Mouse (Mus musculus) E14TG2a.4 (cell line): ENCODE data around the gene Npc2.

Experiments used
- H3K27me3 ChIP-seq: 2 replicates; pipeline ENCODE4 v1.6.1; 2014; ENCODE audit warnings: low read length, control low read depth; ENCODE audit not compliant: insufficient read depth
- H3K36me3 ChIP-seq: 2 replicates; pipeline ENCODE4 v1.6.1; 2014; ENCODE audit warnings: low read length, control low read depth; ENCODE audit not compliant: insufficient read depth
- H3K4me1 ChIP-seq: replicated peaks from 2 replicates; pipeline ENCODE4 v1.6.1; 2014; ENCODE audit warnings: low read depth, low read length, control low read depth
- H3K4me3 ChIP-seq: replicated peaks from 2 replicates; pipeline ENCODE4 v1.5.1; 2014; ENCODE audit warnings: mild to moderate bottlenecking, low read length
- H3K9me3 ChIP-seq: 2 replicates; pipeline ENCODE4 v1.6.1; 2014; ENCODE audit warnings: low read length, control low read depth
- CTCF ChIP-seq: conservative IDR thresholded peaks from 2 replicates; pipeline ENCODE4 v1.5.1; 2014; ENCODE audit warnings: low read length
- NANOG ChIP-seq: IDR thresholded peaks from 2 replicates; pipeline ENCODE4 v1.6.1; 2014; ENCODE audit warnings: borderline replicate concordance, low read length, mixed read lengths
- POU5F1 ChIP-seq: IDR thresholded peaks from 2 replicates; pipeline ENCODE4 v1.6.1; 2014; ENCODE audit warnings: low read length, borderline replicate concordance

Npc2 gene

GRCm38 (mm10) chr12:84726986-84727385, 46.0 kb downstream of the Npc2 start:
- H3K9me3 ChIP-seq: no peaks in the 10 kb centered on the region
- peaks cover 4% of the 10 kb centered on the region; the same call in 1 of the 2 replicates for H3K27me3 ChIP-seq
- TF ChIP-seq CTCF (no peak), POU5F1 (no peak), NANOG (no peak)

GRCm38 (mm10) chr12:84726391-84726790, 46.6 kb downstream of the Npc2 start:
- no peak overlapping the region for H3K4me3 ChIP-seq
- TF ChIP-seq NANOG: no peak
- no peak for TF ChIP-seq CTCF
- no peak for TF ChIP-seq POU5F1
- peaks cover 36% of the 10 kb centered on the region for H3K4me1 ChIP-seq
- no peaks in the 10 kb centered on the region for H3K36me3 ChIP-seq
- no peaks in the 10 kb centered on the region for H3K9me3 ChIP-seq
- peaks cover 4% of the 10 kb centered on the region; the same call in 1 of the 2 replicates for H3K27me3 ChIP-seq

More at GRCm38 (mm10) chr12:84726986-84727385, 46.0 kb downstream of the Npc2 start:
- H3K36me3 ChIP-seq: no peaks in the 10 kb centered on the region
- H3K4me1 ChIP-seq: peaks cover 36% of the 10 kb centered on the region
- no peak overlapping the region for H3K4me3 ChIP-seq

DNA sequence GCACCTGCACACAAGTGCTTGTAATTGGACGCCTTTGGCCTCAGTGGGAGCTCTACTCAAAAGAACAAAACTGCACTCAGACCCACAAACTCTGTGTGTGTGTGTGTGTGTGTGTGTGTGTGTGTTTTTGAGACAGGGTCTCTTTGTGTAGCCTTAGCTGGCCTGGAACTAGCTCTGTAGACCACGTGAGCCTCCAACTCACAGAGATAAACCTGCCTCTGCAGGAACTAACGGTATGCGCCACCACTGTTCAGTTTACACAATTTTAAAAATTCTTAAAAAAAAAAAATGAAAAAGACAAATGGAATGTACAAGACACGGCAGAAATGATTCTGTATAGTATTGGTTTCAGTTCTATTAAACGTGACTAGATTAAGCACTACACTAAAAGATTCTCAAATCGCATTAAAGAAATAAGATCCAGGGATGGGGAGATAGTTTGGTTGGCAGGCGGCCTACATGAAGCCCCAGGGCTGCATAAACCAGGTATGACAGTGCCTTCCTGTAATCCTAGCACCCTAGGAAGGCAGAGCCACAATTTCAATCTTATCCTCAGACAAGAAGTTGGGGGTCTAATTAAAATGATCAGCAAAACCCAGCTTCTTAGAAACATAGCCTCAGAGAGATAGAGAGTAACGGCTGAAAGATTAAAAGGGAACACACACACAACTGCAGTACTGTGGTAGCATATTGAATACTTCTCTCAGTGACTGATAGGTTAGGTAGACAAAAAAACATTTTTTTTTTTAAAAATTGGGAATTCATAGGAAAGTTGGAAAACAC, 54.3 kb downstream of the Npc2 start:
- H3K9me3 ChIP-seq: no peaks in the 10 kb centered on the region
- no peaks in the 10 kb centered on the region for H3K36me3 ChIP-seq
- no peak overlapping the region for H3K4me3 ChIP-seq
- no peak for TF ChIP-seq POU5F1
- TF ChIP-seq CTCF: no peak
- H3K27me3 ChIP-seq: no peaks in the 10 kb centered on the region; the same call in 1 of the 2 replicates
- no peaks in the 10 kb centered on the region; the same call in 1 of the 2 replicates for H3K4me1 ChIP-seq

DNA sequence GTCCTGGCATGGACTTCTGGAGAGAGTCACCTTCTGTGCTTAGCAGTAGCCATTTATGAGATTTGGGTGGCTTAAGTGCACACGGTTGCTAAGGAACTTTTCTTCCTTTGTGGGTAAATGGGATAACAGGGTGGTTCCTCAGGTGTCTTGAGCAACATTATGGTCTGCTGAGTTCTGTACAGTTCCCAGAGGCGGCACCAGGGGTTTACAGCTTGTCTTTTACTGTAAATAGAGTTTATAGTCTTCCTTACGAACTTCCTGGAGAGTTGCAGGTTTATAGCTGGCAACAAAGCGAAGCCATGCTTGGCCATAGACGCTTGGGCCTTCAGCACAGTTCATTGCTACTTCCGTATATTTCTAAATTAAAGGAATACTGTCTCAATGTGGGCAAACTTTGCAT, 58.4 kb downstream of the Npc2 start:
- Histone ChIP-seq H3K4me3 (no peak overlapping the region), H3K27me3 (no peaks in the 10 kb centered on the region; the same call in 1 of the 2 replicates), H3K4me1 (no peaks in the 10 kb centered on the region; the same call in 1 of the 2 replicates), H3K36me3 (no peaks in the 10 kb centered on the region), H3K9me3 (no peaks in the 10 kb centered on the region)
- no peak for TF ChIP-seq NANOG
- no peak for TF ChIP-seq CTCF

GRCm38 (mm10) chr12:84709842-84710439, 63.0 kb downstream of the Npc2 start:
- no peaks in the 10 kb centered on the region; the same call in 1 of the 2 replicates for H3K27me3 ChIP-seq
- H3K4me1 ChIP-seq: no peaks in the 10 kb centered on the region
- no peaks in the 10 kb centered on the region for H3K36me3 ChIP-seq
- TF ChIP-seq NANOG (no peak), CTCF (no peak), POU5F1 (no peak)
- H3K9me3 ChIP-seq: no peaks in the 10 kb centered on the region
- H3K4me3 ChIP-seq: no peak overlapping the region

GRCm38 (mm10) chr12:84707804-84708203, 65.1 kb downstream of the Npc2 start:
- Histone ChIP-seq H3K4me3 (no peak overlapping the region), H3K9me3 (no peaks in the 10 kb centered on the region), H3K4me1 (peaks cover 5% of the 10 kb centered on the region; the same call in 1 of the 2 replicates), H3K36me3 (no peaks in the 10 kb centered on the region), H3K27me3 (peaks cover 13% of the 10 kb centered on the region; the same call in 1 of the 2 replicates)
- TF ChIP-seq NANOG (no peak), POU5F1 (no peak), CTCF (no peak)

GRCm38 (mm10) chr12:84706886-84707285, 66.1 kb downstream of the Npc2 start:
- TF ChIP-seq NANOG: no peak
- no peak for TF ChIP-seq CTCF
- no peak for TF ChIP-seq POU5F1
- Histone ChIP-seq H3K4me3 (no peak overlapping the region), H3K4me1 (peaks cover 5% of the 10 kb centered on the region; the same call in 1 of the 2 replicates), H3K36me3 (no peaks in the 10 kb centered on the region), H3K9me3 (no peaks in the 10 kb centered on the region), H3K27me3 (peaks cover 22% of the 10 kb centered on the region)
